Mouse (Mus musculus): ENCODE results near the gene Cox6a1. TPM values are rescaled to one million over a fixed set of nuclear protein-coding genes. Genes with fewer than 3 reads are reported as not detected.
A peak's percentile ranks its signal among the peaks of the same experiment; 100 is the strongest.
"Not testable (repeated sequence)": the region's sequence is repeated elsewhere in the genome, so short reads cannot be mapped to it uniquely, and the experiment has no call there.

The Cox6a1 gene
- polyA plus RNA-seq (2015; fragmentation: Nextera tagmentation; extraction: Ambion mirVana) = 1,031 and 1,095 TPM in 2 replicates

- peak within 1 kb of the TSS; percentile 99 for H3K4me2 ChIP-seq
- H3K4me3 ChIP-seq = peak within 1 kb of the TSS; percentile 87
- H3K9me3 ChIP-seq = no peaks in the 10 kb centered on the region
- no peaks in the 10 kb centered on the region for H3K27me3 ChIP-seq
- H3K36me3 ChIP-seq = peaks cover 32% of the 10 kb centered on the region
- H3K4me1 ChIP-seq (replicated peaks) = peaks cover 26% of the 10 kb centered on the region
- peak; percentile 92 for ATAC-seq (ENCODE audit: low FRiP score)
- peak within 1 kb of the TSS; percentile 87 for H3K27ac ChIP-seq
- H3K9ac ChIP-seq = peak within 1 kb of the TSS; percentile 93
- WGBS = under 1% methylated on average over 69 of the region's 74 CpGs
Observed at GRCm38 (mm10) chr5:115348546-115349224, at the start of gene Cox6a1. Cox6a1 (minus strand) TSS chr5:115348981.

GRCm38 (mm10) chr5:115397839-115398780 is 49.3 kb upstream of the Cox6a1 start:
- H3K27ac ChIP-seq = peak overlapping the region; percentile 91
- peak; percentile 86 for ATAC-seq (ENCODE audit: low FRiP score)
- H3K4me1 ChIP-seq (replicated peaks) = peaks cover 25% of the 10 kb centered on the region
- H3K9me3 ChIP-seq = no peaks in the 10 kb centered on the region
- under 1% methylated on average over 48 of the region's 48 CpGs for WGBS
- H3K4me2 ChIP-seq = peak overlapping the region; percentile 62
- peak overlapping the region; percentile 77 for H3K9ac ChIP-seq
- peak overlapping the region; percentile 39 for H3K4me3 ChIP-seq
- no peaks in the 10 kb centered on the region for H3K36me3 ChIP-seq
- H3K27me3 ChIP-seq = no peaks in the 10 kb centered on the region

DNA sequence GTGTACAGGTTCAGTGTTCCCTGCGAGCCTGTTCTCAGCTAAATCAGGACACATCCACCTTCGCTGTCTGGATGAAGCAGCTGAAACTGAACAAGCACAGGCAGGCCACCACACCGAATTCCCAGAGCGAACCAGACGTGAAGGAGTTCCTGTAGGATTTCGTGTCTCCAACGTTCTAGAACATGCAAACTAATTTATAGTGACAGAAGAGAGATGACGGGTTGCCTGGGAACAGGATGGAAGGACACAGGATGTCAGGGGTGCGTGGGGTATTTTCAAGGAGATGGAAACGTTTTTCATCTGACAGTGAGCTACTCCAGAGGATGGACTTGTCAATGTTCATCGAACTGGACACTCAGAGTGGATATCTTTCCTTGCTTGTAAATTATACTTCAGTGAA is 47.9 kb upstream of the Cox6a1 start:
- WGBS = 52% methylated on average over 11 of the region's 11 CpGs
- no peaks in the 10 kb centered on the region for H3K9me3 ChIP-seq
- no peak overlapping the region for H3K4me2 ChIP-seq
- H3K27ac ChIP-seq = no peak overlapping the region
- no peak for ATAC-seq (ENCODE audit: low FRiP score)
- peaks cover 24% of the 10 kb centered on the region for H3K4me1 ChIP-seq (replicated peaks)
- no peaks in the 10 kb centered on the region for H3K27me3 ChIP-seq
- H3K9ac ChIP-seq = no peak overlapping the region
- H3K36me3 ChIP-seq = no peaks in the 10 kb centered on the region
- H3K4me3 ChIP-seq = no peak overlapping the region

DNA sequence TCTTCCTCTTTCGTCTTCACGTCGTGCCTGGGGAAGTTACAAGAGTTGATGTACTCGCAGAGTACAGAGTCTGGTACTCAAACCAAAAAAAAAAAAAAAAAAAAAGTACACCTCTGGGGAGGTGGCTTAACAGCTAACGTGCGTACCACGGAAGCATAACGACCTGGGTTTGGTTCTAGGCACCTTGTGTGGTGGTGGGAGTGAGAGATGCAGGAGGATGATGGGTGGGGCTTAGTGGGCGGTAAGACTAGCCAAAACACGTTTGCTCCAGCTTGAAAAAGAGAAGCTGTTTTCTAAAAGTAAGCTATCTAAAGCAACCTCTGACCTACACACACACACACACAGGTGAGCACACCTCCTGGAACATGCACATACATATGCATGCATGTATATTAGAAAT is 46.1 kb upstream of the Cox6a1 start:
- H3K9me3 ChIP-seq = no peaks in the 10 kb centered on the region
- no peaks in the 10 kb centered on the region for H3K27me3 ChIP-seq
- H3K36me3 ChIP-seq = no peaks in the 10 kb centered on the region
- H3K4me2 ChIP-seq = no peak overlapping the region
- 22% methylated on average over 10 of the region's 10 CpGs for WGBS
- no peak overlapping the region for H3K9ac ChIP-seq
- H3K4me1 ChIP-seq (replicated peaks) = peaks cover 24% of the 10 kb centered on the region
- no peak overlapping the region for H3K4me3 ChIP-seq
- no peak overlapping the region for H3K27ac ChIP-seq
- no peak for ATAC-seq (ENCODE audit: low FRiP score)

GRCm38 (mm10) chr5:115394223-115394622 is 45.4 kb upstream of the Cox6a1 start:
- Histone ChIP-seq H3K4me1 (replicated peaks) (peaks cover 24% of the 10 kb centered on the region), H3K4me2 (no peak overlapping the region), H3K27me3 (no peaks in the 10 kb centered on the region), H3K4me3 (no peak overlapping the region), H3K36me3 (no peaks in the 10 kb centered on the region), H3K27ac (0 out of 2 replicates have a peak overlapping the region, but pooled peaks have one; percentile 30), H3K9me3 (no peaks in the 10 kb centered on the region), H3K9ac (no peak overlapping the region)
- under 1% methylated on average over 8 of the region's 8 CpGs for WGBS
- ATAC-seq (ENCODE audit: low FRiP score) = no peak

DNA sequence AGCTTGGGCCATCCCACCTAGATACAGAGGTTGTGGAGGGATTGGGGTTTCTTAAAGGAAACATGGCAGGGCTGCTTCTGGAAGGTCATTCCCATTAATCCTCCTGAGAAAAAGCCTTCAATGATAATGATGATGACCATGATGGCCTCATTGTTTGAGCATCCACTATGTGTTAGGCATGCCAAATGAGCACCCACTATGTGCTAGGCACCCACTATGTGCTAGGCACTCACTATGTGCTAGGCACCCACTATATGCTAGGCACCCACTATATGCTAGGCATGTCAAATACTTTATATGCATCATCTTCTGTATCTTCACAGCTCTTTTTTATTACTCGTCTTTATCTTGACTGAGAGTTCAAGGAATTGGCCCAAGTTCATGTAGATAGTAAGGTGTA is 44.2 kb upstream of the Cox6a1 start:
- Histone ChIP-seq H3K4me1 (replicated peaks) (peaks cover 18% of the 10 kb centered on the region), H3K4me2 (no peak overlapping the region), H3K9me3 (no peaks in the 10 kb centered on the region), H3K27me3 (no peaks in the 10 kb centered on the region), H3K4me3 (no peak overlapping the region), H3K27ac (no peak overlapping the region), H3K36me3 (no peaks in the 10 kb centered on the region), H3K9ac (no peak overlapping the region)
- 94% methylated on average over 1 of the region's 1 CpGs for WGBS
- ATAC-seq (ENCODE audit: low FRiP score) = no peak

GRCm38 (mm10) chr5:115391935-115392334 is 43.2 kb upstream of the Cox6a1 start:
- H3K9ac ChIP-seq = no peak overlapping the region
- peaks cover 10% of the 10 kb centered on the region for H3K4me1 ChIP-seq (replicated peaks)
- H3K27me3 ChIP-seq = no peaks in the 10 kb centered on the region
- H3K9me3 ChIP-seq = no peaks in the 10 kb centered on the region
- ATAC-seq (ENCODE audit: low FRiP score) = no peak
- no peak overlapping the region for H3K4me3 ChIP-seq
- H3K36me3 ChIP-seq = no peaks in the 10 kb centered on the region
- WGBS = 35% methylated on average over 9 of the region's 9 CpGs
- H3K27ac ChIP-seq = no peak overlapping the region
- no peak overlapping the region for H3K4me2 ChIP-seq

DNA sequence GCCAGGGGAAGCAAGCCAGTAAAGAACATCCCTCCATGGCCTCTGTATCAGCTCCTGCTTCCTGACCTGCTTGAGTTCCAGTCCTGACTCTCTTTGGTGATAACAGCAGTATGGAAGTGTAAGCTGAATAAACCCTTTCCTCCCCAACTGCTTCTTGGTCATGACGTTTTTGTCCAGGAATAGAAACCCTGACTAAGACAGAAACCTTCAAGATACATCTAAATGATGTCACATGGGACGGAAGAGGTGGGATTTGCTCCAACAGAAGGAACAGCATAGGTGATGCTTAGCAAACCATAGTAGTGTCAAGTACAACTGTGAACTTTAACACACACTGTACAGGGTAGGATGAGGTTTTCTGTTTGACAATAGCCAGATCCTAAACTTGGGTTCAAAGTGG is 30.1 kb upstream of the Cox6a1 start:
- WGBS = 93% methylated on average over 2 of the region's 2 CpGs
- ATAC-seq (ENCODE audit: low FRiP score) = not testable (repeated sequence)

GRCm38 (mm10) chr5:115375436-115375835 is 26.7 kb upstream of the Cox6a1 start:
- H3K4me1 ChIP-seq (replicated peaks) = peaks cover 10% of the 10 kb centered on the region
- H3K27me3 ChIP-seq = no peaks in the 10 kb centered on the region
- no peak overlapping the region for H3K9ac ChIP-seq
- no peak for ATAC-seq (ENCODE audit: low FRiP score)
- no peaks in the 10 kb centered on the region for H3K36me3 ChIP-seq
- no peak overlapping the region for H3K4me3 ChIP-seq
- H3K9me3 ChIP-seq = peaks cover 3% of the 10 kb centered on the region; the same call in 1 of the 2 replicates
- 91% methylated on average over 2 of the region's 2 CpGs for WGBS
- H3K27ac ChIP-seq = no peak overlapping the region
- H3K4me2 ChIP-seq = no peak overlapping the region

More for the DNA sequence above, 30.1 kb upstream of the Cox6a1 start:
- H3K9me3 ChIP-seq; H3K4me3 ChIP-seq; H3K27me3 ChIP-seq; H3K36me3 ChIP-seq; H3K9ac ChIP-seq; H3K4me1 ChIP-seq (replicated peaks); H3K27ac ChIP-seq; H3K4me2 ChIP-seq: not testable (repeated sequence)

- peak overlapping the region; percentile 70 for H3K9ac ChIP-seq
- WGBS = 9% methylated on average over 11 of the region's 11 CpGs
- ATAC-seq (ENCODE audit: low FRiP score) = no peak
- H3K27ac ChIP-seq = peak overlapping the region; percentile 77
- H3K9me3 ChIP-seq = peaks cover 3% of the 10 kb centered on the region; the same call in 1 of the 2 replicates
- H3K4me3 ChIP-seq = peak overlapping the region; percentile 34
- peaks cover 10% of the 10 kb centered on the region for H3K4me1 ChIP-seq (replicated peaks)
- H3K27me3 ChIP-seq = no peaks in the 10 kb centered on the region
- H3K4me2 ChIP-seq = peak overlapping the region; percentile 67
- no peaks in the 10 kb centered on the region for H3K36me3 ChIP-seq
Observed at GRCm38 (mm10) chr5:115374204-115374820, 25.5 kb upstream of the Cox6a1 start.

GRCm38 (mm10) chr5:115373441-115374203 is 24.8 kb upstream of the Cox6a1 start:
- H3K4me3 ChIP-seq = peak overlapping the region; percentile 34
- WGBS = 6% methylated on average over 26 of the region's 26 CpGs
- H3K4me1 ChIP-seq (replicated peaks) = peaks cover 10% of the 10 kb centered on the region
- H3K9me3 ChIP-seq = peaks cover 3% of the 10 kb centered on the region; the same call in 1 of the 2 replicates
- peak overlapping the region; percentile 70 for H3K9ac ChIP-seq
- peak overlapping the region; percentile 77 for H3K27ac ChIP-seq
- H3K36me3 ChIP-seq = no peaks in the 10 kb centered on the region
- peak overlapping the region; percentile 67 for H3K4me2 ChIP-seq
- peak; percentile 74 for ATAC-seq (ENCODE audit: low FRiP score)
- H3K27me3 ChIP-seq = no peaks in the 10 kb centered on the region
